Mouse (Mus musculus) intestine, embryonic 16.5 days (tissue): ENCODE measurements around the gene Gm44790. TPM values are rescaled to one million over a fixed set of nuclear protein-coding genes. Genes with fewer than 3 reads are reported as not detected.

ENCODE experiments used
- ATAC-seq: fragments of 200-750 bp; cut with Nextera tagmentation; 2 replicates; pipeline ENCODE4 v1.8.0; 2017; ENCODE audit warnings: moderate TSS enrichment, moderate library complexity
- H3K27ac ChIP-seq: fragments of 300-500 bp; sonication (generic); 2 replicates; pipeline ENCODE4 v1.5.1; 2014; ENCODE audit warnings: mild to moderate bottlenecking, low read length
- H3K27me3 ChIP-seq: fragments of 300-500 bp; sonication (generic); replicated peaks from 2 replicates; pipeline ENCODE4 v1.6.1; 2014; ENCODE audit warnings: low read length, control low read depth, mixed read lengths; ENCODE audit not compliant: control insufficient read depth, insufficient read depth
- H3K36me3 ChIP-seq: fragments of 300-500 bp; sonication (generic); 2 replicates; pipeline ENCODE4 v1.6.1; 2014; ENCODE audit warnings: low read length, control low read depth; ENCODE audit not compliant: control insufficient read depth, insufficient read depth
- H3K4me1 ChIP-seq: fragments of 300-500 bp; sonication (generic); 2 replicates; pipeline ENCODE4 v1.6.1; 2014; ENCODE audit warnings: low read length, control low read depth, mixed read lengths; ENCODE audit not compliant: control insufficient read depth, insufficient read depth
- H3K4me2 ChIP-seq: fragments of 300-500 bp; sonication (generic); 2 replicates; pipeline ENCODE4 v1.6.1; 2014; ENCODE audit warnings: low read depth, low read length, control low read depth
- H3K4me3 ChIP-seq: fragments of 300-500 bp; sonication (generic); 2 replicates; pipeline ENCODE4 v1.5.1; 2014; ENCODE audit warnings: mild to moderate bottlenecking, low read length
- H3K9ac ChIP-seq: fragments of 300-500 bp; sonication (generic); 2 replicates; pipeline ENCODE4 v1.6.1; 2014; ENCODE audit warnings: low read depth, low read length
- H3K9me3 ChIP-seq: fragments of 300-500 bp; sonication (generic); 2 replicates; pipeline ENCODE4 v1.6.1; 2016; ENCODE audit warnings: low read length, control low read depth; ENCODE audit not compliant: control insufficient read depth
- WGBS: fragments of 180-500 bp; shearing (Covaris S2); extraction: QIAGEN DNeasy Blood & Tissue Kit; methylation state at CpG from one replicate; pipeline ENCODE4 v1.1.7; 2014; 5-methylcytosine and 5-hydroxymethylcytosine counted together
- polyA plus RNA-seq: library from polyadenylated mRNA; unstranded; fragments of >200 nt; fragmentation: Nextera tagmentation; extraction: Ambion mirVana; gene quantifications from 2 replicates; pipeline ENCODE4 v1.2.1, GENCODE M21; 2015

Gm44790 gene
- polyA plus RNA-seq, 1 experiment from 2014 or later = not detected

DNA sequence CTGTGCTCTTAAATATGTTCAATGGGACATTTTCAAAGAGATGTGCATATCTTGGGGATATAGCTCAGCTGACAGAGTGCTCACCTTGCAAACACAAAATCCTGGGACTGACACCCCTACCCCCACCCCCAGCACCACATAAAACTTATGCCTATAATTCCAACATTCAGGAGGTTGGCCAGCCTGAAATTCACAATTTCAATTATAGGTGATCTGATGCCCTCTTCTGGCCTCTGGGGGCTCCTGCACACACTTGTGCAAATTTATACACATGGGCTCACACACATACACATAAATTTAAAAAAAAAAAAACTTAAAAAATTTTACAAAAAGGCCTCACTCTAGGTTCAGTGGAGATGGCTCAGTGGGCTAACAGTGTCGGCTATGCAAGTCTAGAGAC, 33.3 kb upstream of the Gm44790 start:
- ATAC-seq = no peak
- Histone ChIP-seq H3K4me3 (no peak overlapping the region), H3K4me1 (peaks cover 19% of the 10 kb centered on the region), H3K9me3 (no peaks in the 10 kb centered on the region), H3K4me2 (no peak overlapping the region), H3K9ac (no peak overlapping the region), H3K36me3 (peaks cover 33% of the 10 kb centered on the region), H3K27ac (no peak overlapping the region), H3K27me3 (no peaks in the 10 kb centered on the region)
- 90% methylated on average over 1 of the region's 1 CpGs for WGBS

DNA sequence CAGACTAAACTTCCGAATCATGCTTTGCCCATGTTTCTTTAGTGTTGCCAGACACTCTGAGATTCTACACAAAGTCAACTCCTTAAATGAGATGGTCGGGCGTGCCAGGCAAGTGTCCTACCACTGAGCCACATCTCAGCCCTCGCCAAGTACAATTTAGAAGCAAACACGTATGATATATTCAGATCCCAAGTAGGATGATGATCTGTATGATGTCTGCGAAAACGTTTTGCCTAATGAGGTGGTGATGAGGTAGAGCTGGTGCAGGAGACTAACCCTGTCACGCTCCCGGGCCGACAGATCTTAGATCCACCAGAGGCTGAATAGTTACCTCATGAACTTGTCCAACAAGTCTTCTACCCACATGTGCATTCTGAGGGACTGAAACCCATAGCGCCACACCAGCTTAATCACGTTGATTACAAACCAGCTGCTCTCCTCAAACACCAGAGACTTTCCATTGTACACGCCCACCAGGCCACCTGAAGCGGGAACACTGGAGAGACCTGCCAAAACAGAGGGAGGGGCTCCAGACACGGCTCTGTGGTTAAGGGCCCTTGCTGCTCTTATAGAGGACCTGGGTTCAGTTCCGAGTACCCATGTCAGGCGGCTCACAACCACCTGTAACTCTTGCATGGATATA, 32.3 kb upstream of the Gm44790 start:
- Histone ChIP-seq H3K9me3 (no peaks in the 10 kb centered on the region), H3K4me2 (no peak overlapping the region), H3K36me3 (peaks cover 25% of the 10 kb centered on the region), H3K27me3 (no peaks in the 10 kb centered on the region), H3K4me3 (no peak overlapping the region), H3K9ac (no peak overlapping the region), H3K4me1 (peaks cover 19% of the 10 kb centered on the region), H3K27ac (no peak overlapping the region)
- 84% methylated on average over 17 of the region's 17 CpGs for WGBS
- ATAC-seq = no peak

DNA sequence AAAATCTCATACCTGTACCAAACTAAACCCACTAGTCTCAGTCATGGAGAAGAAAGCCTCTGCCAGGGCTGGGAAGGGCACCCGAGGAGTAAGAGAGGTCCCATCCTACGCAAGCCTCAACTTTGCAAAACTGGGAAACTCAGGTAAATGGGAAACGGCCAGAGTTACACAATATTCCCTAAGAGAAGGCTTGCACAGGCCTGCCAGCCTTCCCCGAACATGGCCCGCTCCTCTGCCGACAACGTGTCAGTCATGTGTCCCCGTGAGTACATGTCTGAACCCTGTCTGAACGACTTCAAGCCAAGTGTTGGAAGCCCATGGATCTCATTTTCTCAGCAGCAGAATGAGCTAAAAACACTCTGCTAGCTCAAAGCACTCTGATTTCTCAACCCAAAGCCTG, 31.4 kb upstream of the Gm44790 start:
- 87% methylated on average over 9 of the region's 9 CpGs for WGBS
- no peak overlapping the region for H3K27ac ChIP-seq
- no peak for ATAC-seq
- peaks cover 22% of the 10 kb centered on the region for H3K36me3 ChIP-seq
- H3K4me2 ChIP-seq = no peak overlapping the region
- H3K4me3 ChIP-seq = no peak overlapping the region
- H3K27me3 ChIP-seq = no peaks in the 10 kb centered on the region
- H3K4me1 ChIP-seq = peaks cover 19% of the 10 kb centered on the region
- no peak overlapping the region for H3K9ac ChIP-seq
- no peaks in the 10 kb centered on the region for H3K9me3 ChIP-seq

- Histone ChIP-seq H3K27me3 (no peaks in the 10 kb centered on the region), H3K36me3 (peaks cover 13% of the 10 kb centered on the region), H3K4me2 (peak overlapping the region; percentile 84), H3K4me1 (peaks cover 19% of the 10 kb centered on the region), H3K27ac (peak overlapping the region; percentile 82; the same call in 1 of the 2 replicates), H3K4me3 (peak overlapping the region; percentile 95), H3K9me3 (no peaks in the 10 kb centered on the region), H3K9ac (peak overlapping the region; percentile 93)
- 27% methylated on average over 10 of the region's 10 CpGs for WGBS
- ATAC-seq = no peak
These were observed 30.5 kb upstream of the Gm44790 start for GRCm38 (mm10) chr6:86395969-86396368.

GRCm38 (mm10) chr6:86396581-86397256, 29.7 kb upstream of the Gm44790 start, which contains the start of gene Pcyox1:
Pcyox1 (minus strand) TSS chr6:86397154.
- H3K27me3 ChIP-seq = no peaks in the 10 kb centered on the region
- peaks cover 19% of the 10 kb centered on the region for H3K4me1 ChIP-seq
- peak within 1 kb of the TSS; percentile 84 for H3K4me2 ChIP-seq
- under 1% methylated on average over 51 of the region's 51 CpGs for WGBS
- H3K27ac ChIP-seq = peak within 1 kb of the TSS; percentile 82
- H3K36me3 ChIP-seq = peaks cover 7% of the 10 kb centered on the region
- H3K9me3 ChIP-seq = no peaks in the 10 kb centered on the region
- ATAC-seq = peak; percentile 94
- peak within 1 kb of the TSS; percentile 95 for H3K4me3 ChIP-seq
- H3K9ac ChIP-seq = peak within 1 kb of the TSS; percentile 93

- peak; percentile 19 for ATAC-seq
These were observed 29.0 kb upstream of the Gm44790 start for GRCm38 (mm10) chr6:86397257-86397980.

DNA sequence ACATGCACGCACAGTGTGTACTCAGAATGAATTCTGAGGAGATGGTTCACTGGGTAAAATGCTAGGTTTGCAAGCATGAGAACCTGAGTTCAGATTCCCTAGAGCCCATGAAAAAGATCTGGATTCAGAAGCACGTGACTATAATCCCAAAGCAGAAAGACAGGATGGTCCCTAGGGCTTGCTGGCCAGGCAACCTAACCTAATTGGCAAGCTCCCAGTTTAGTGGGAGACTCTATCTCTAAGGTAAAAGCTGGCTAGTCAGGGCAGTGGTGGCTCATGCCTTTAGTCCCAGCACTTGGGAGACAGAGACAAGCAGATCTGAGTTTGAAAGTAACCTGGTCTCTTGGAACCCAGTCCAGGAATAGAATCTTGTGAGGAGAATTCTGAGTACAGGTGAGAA, 27.5 kb upstream of the Gm44790 start:
- ATAC-seq = no peak
- Histone ChIP-seq H3K4me1 (peaks cover 19% of the 10 kb centered on the region), H3K27me3 (no peaks in the 10 kb centered on the region), H3K9me3 (no peaks in the 10 kb centered on the region), H3K27ac (no peak overlapping the region), H3K9ac (no peak overlapping the region), H3K36me3 (no peaks in the 10 kb centered on the region; the same call in 1 of the 2 replicates), H3K4me3 (no peak overlapping the region), H3K4me2 (no peak overlapping the region)
- whole genome bisulfite sequencing = 71% methylated on average over 2 of the region's 2 CpGs

More at GRCm38 (mm10) chr6:86397257-86397980, 29.0 kb upstream of the Gm44790 start:
- H3K36me3 ChIP-seq = peaks cover 2% of the 10 kb centered on the region; the same call in 1 of the 2 replicates
- peak overlapping the region; percentile 84 for H3K4me2 ChIP-seq
- WGBS = 6% methylated on average over 14 of the region's 14 CpGs
- H3K27ac ChIP-seq = peak overlapping the region; percentile 82
- peak overlapping the region; percentile 93 for H3K9ac ChIP-seq
- H3K27me3 ChIP-seq = no peaks in the 10 kb centered on the region
- H3K9me3 ChIP-seq = no peaks in the 10 kb centered on the region
- peak overlapping the region; percentile 95 for H3K4me3 ChIP-seq
- peaks cover 19% of the 10 kb centered on the region for H3K4me1 ChIP-seq

DNA sequence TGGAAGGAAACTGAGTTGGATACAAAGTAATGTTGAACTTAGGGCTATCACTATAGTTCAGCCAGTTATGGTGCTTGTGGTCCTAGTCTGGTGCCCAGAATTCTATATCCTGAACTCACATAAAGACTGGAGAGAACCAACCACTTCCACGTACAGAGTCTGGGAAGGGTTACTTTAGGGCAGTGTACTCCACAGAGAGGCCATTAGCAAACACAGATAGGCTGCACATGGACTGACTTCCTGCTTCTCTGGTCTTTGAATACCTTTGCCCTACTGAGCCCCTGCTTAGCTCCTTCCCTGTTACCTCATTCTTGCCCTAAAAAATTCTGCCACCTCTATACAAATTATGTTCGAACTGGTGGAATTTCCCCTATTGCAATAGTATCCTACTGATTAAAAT, 26.5 kb upstream of the Gm44790 start:
- ATAC-seq = no peak
- peaks cover 17% of the 10 kb centered on the region for H3K4me1 ChIP-seq
- no peak overlapping the region for H3K4me3 ChIP-seq
- H3K36me3 ChIP-seq = no peaks in the 10 kb centered on the region
- H3K4me2 ChIP-seq = no peak overlapping the region
- no peak overlapping the region for H3K9ac ChIP-seq
- WGBS = 69% methylated on average over 2 of the region's 2 CpGs
- no peaks in the 10 kb centered on the region for H3K9me3 ChIP-seq
- no peaks in the 10 kb centered on the region for H3K27me3 ChIP-seq
- H3K27ac ChIP-seq = no peak overlapping the region

GRCm38 (mm10) chr6:86400972-86401371, 25.5 kb upstream of the Gm44790 start:
- Histone ChIP-seq H3K9ac (no peak overlapping the region), H3K4me3 (peak overlapping the region; percentile 33), H3K4me1 (peaks cover 11% of the 10 kb centered on the region), H3K4me2 (peak overlapping the region; percentile 45; the same call in 1 of the 2 replicates), H3K27ac (0 out of 2 replicates have a peak overlapping the region, but pooled peaks have one; percentile 34), H3K9me3 (no peaks in the 10 kb centered on the region), H3K36me3 (no peaks in the 10 kb centered on the region), H3K27me3 (no peaks in the 10 kb centered on the region)
- WGBS = 4% methylated on average over 9 of the region's 9 CpGs
- ATAC-seq = peak; percentile 42
